Mouse (Mus musculus): ENCODE data around the gene Syne3. TPM values are rescaled to one million over a fixed set of nuclear protein-coding genes. Genes with fewer than 3 reads are reported as not detected.

The Syne3 gene
- polyA plus RNA-seq, 1 experiment from 2014 or later: 0.74 TPM

GRCm38 (mm10) chr12:104933217-104933616 is 76.4 kb downstream of the Syne3 start:
- H3K36me3 ChIP-seq (ENCODE audit: control insufficient read depth, insufficient read depth, low read length): no peaks in the 10 kb centered on the region
- H3K4me1 ChIP-seq (replicated peaks; ENCODE audit: control insufficient read depth, insufficient read depth, low read length): no peaks in the 10 kb centered on the region
- ATAC-seq (ENCODE audit: low read depth): peak; percentile 17; the same call in 1 of the 2 replicates
- no peak overlapping the region for H3K27ac ChIP-seq (ENCODE audit: low read length)
- no peak overlapping the region for H3K9ac ChIP-seq (ENCODE audit: low read length)
- H3K4me2 ChIP-seq (ENCODE audit: low read depth, low read length): no peak overlapping the region
- H3K9me3 ChIP-seq (ENCODE audit: control insufficient read depth, low read length): 0 out of 2 replicates have a peak, but pooled peaks cover 3% of the 10 kb centered on the region
- no peak overlapping the region for H3K4me3 ChIP-seq (ENCODE audit: low read length)
- peaks cover 2% of the 10 kb centered on the region; the same call in 1 of the 2 replicates for H3K27me3 ChIP-seq (ENCODE audit: control insufficient read depth, insufficient read depth, low read depth, low read length)
- 63% methylated on average over 2 of the region's 2 CpGs for WGBS

GRCm38 (mm10) chr12:104925765-104926164 is 83.8 kb downstream of the Syne3 start:
- no peak overlapping the region for H3K9ac ChIP-seq (ENCODE audit: low read length)
- no peak overlapping the region for H3K4me2 ChIP-seq (ENCODE audit: low read depth, low read length)
- no peak for ATAC-seq (ENCODE audit: low read depth)
- peaks cover 5% of the 10 kb centered on the region; the same call in 1 of the 2 replicates for H3K4me1 ChIP-seq (replicated peaks; ENCODE audit: control insufficient read depth, insufficient read depth, low read length)
- 49% methylated on average over 2 of the region's 2 CpGs for WGBS
- H3K36me3 ChIP-seq (ENCODE audit: control insufficient read depth, insufficient read depth, low read length): no peaks in the 10 kb centered on the region
- no peak overlapping the region for H3K4me3 ChIP-seq (ENCODE audit: low read length)
- H3K27me3 ChIP-seq (ENCODE audit: control insufficient read depth, insufficient read depth, low read depth, low read length): no peaks in the 10 kb centered on the region
- H3K9me3 ChIP-seq (ENCODE audit: control insufficient read depth, low read length): no peaks in the 10 kb centered on the region
- no peak overlapping the region for H3K27ac ChIP-seq (ENCODE audit: low read length)

GRCm38 (mm10) chr12:104925035-104925434 is 84.6 kb downstream of the Syne3 start:
- Histone ChIP-seq H3K9ac (ENCODE audit: low read length) (no peak overlapping the region), H3K4me3 (ENCODE audit: low read length) (no peak overlapping the region), H3K4me2 (ENCODE audit: low read depth, low read length) (no peak overlapping the region), H3K27ac (ENCODE audit: low read length) (no peak overlapping the region), H3K27me3 (ENCODE audit: control insufficient read depth, insufficient read depth, low read depth, low read length) (no peaks in the 10 kb centered on the region), H3K9me3 (ENCODE audit: control insufficient read depth, low read length) (no peaks in the 10 kb centered on the region), H3K4me1 (replicated peaks; ENCODE audit: control insufficient read depth, insufficient read depth, low read length) (peaks cover 5% of the 10 kb centered on the region; the same call in 1 of the 2 replicates), H3K36me3 (ENCODE audit: control insufficient read depth, insufficient read depth, low read length) (no peaks in the 10 kb centered on the region)
- ATAC-seq (ENCODE audit: low read depth): no peak
- 88% methylated on average over 5 of the region's 5 CpGs for WGBS

- H3K9me3 ChIP-seq (ENCODE audit: control insufficient read depth, low read length): no peaks in the 10 kb centered on the region
- WGBS: 89% methylated on average over 3 of the region's 3 CpGs
- H3K27ac ChIP-seq (ENCODE audit: low read length): no peak overlapping the region
These were observed 85.1 kb downstream of the Syne3 start for GRCm38 (mm10) chr12:104924546-104924945.

GRCm38 (mm10) chr12:104923948-104924388 is 85.6 kb downstream of the Syne3 start:
- peak; percentile 57; the same call in 1 of the 2 replicates for ATAC-seq (ENCODE audit: low read depth)
- no peaks in the 10 kb centered on the region for H3K27me3 ChIP-seq (ENCODE audit: control insufficient read depth, insufficient read depth, low read depth, low read length)
- H3K27ac ChIP-seq (ENCODE audit: low read length): no peak overlapping the region
- no peak overlapping the region for H3K9ac ChIP-seq (ENCODE audit: low read length)
- H3K4me3 ChIP-seq (ENCODE audit: low read length): no peak overlapping the region
- H3K9me3 ChIP-seq (ENCODE audit: control insufficient read depth, low read length): no peaks in the 10 kb centered on the region
- 19% methylated on average over 19 of the region's 19 CpGs for WGBS
- H3K36me3 ChIP-seq (ENCODE audit: control insufficient read depth, insufficient read depth, low read length): no peaks in the 10 kb centered on the region
- peaks cover 5% of the 10 kb centered on the region; the same call in 1 of the 2 replicates for H3K4me1 ChIP-seq (replicated peaks; ENCODE audit: control insufficient read depth, insufficient read depth, low read length)
- 0 out of 2 replicates have a peak overlapping the region, but pooled peaks have one; percentile 2 for H3K4me2 ChIP-seq (ENCODE audit: low read depth, low read length)

More at GRCm38 (mm10) chr12:104924546-104924945, 85.1 kb downstream of the Syne3 start:
- Histone ChIP-seq H3K9ac (ENCODE audit: low read length) (no peak overlapping the region), H3K27me3 (ENCODE audit: control insufficient read depth, insufficient read depth, low read depth, low read length) (no peaks in the 10 kb centered on the region), H3K4me1 (replicated peaks; ENCODE audit: control insufficient read depth, insufficient read depth, low read length) (peaks cover 5% of the 10 kb centered on the region; the same call in 1 of the 2 replicates), H3K36me3 (ENCODE audit: control insufficient read depth, insufficient read depth, low read length) (no peaks in the 10 kb centered on the region), H3K4me3 (ENCODE audit: low read length) (no peak overlapping the region), H3K4me2 (ENCODE audit: low read depth, low read length) (no peak overlapping the region)
- no peak for ATAC-seq (ENCODE audit: low read depth)

- Histone ChIP-seq H3K27ac (ENCODE audit: low read length) (no peak overlapping the region), H3K4me1 (replicated peaks; ENCODE audit: control insufficient read depth, insufficient read depth, low read length) (peaks cover 5% of the 10 kb centered on the region; the same call in 1 of the 2 replicates), H3K9me3 (ENCODE audit: control insufficient read depth, low read length) (no peaks in the 10 kb centered on the region), H3K9ac (ENCODE audit: low read length) (no peak overlapping the region), H3K4me3 (ENCODE audit: low read length) (no peak overlapping the region), H3K4me2 (ENCODE audit: low read depth, low read length) (no peak overlapping the region), H3K36me3 (ENCODE audit: control insufficient read depth, insufficient read depth, low read length) (no peaks in the 10 kb centered on the region), H3K27me3 (ENCODE audit: control insufficient read depth, insufficient read depth, low read depth, low read length) (no peaks in the 10 kb centered on the region)
- no peak for ATAC-seq (ENCODE audit: low read depth)
- WGBS: 71% methylated on average over 8 of the region's 8 CpGs
These were observed 87.0 kb downstream of the Syne3 start for GRCm38 (mm10) chr12:104922647-104923046.

- WGBS: 77% methylated on average over 7 of the region's 7 CpGs
- Histone ChIP-seq H3K9me3 (ENCODE audit: control insufficient read depth, low read length) (no peaks in the 10 kb centered on the region), H3K4me2 (ENCODE audit: low read depth, low read length) (no peak overlapping the region), H3K36me3 (ENCODE audit: control insufficient read depth, insufficient read depth, low read length) (no peaks in the 10 kb centered on the region), H3K9ac (ENCODE audit: low read length) (no peak overlapping the region), H3K4me1 (replicated peaks; ENCODE audit: control insufficient read depth, insufficient read depth, low read length) (peaks cover 5% of the 10 kb centered on the region; the same call in 1 of the 2 replicates), H3K27ac (ENCODE audit: low read length) (no peak overlapping the region), H3K27me3 (ENCODE audit: control insufficient read depth, insufficient read depth, low read depth, low read length) (no peaks in the 10 kb centered on the region), H3K4me3 (ENCODE audit: low read length) (no peak overlapping the region)
- ATAC-seq (ENCODE audit: low read depth): no peak
These were observed 88.5 kb downstream of the Syne3 start for GRCm38 (mm10) chr12:104921071-104921470.

GRCm38 (mm10) chr12:104919247-104919646 is 90.4 kb downstream of the Syne3 start:
- H3K36me3 ChIP-seq (ENCODE audit: control insufficient read depth, insufficient read depth, low read length): no peaks in the 10 kb centered on the region
- 76% methylated on average over 2 of the region's 2 CpGs for WGBS

GRCm38 (mm10) chr12:104917927-104918326 is 91.7 kb downstream of the Syne3 start:
- Histone ChIP-seq H3K36me3 (ENCODE audit: control insufficient read depth, insufficient read depth, low read length) (no peaks in the 10 kb centered on the region), H3K4me1 (replicated peaks; ENCODE audit: control insufficient read depth, insufficient read depth, low read length) (no peaks in the 10 kb centered on the region), H3K9me3 (ENCODE audit: control insufficient read depth, low read length) (no peaks in the 10 kb centered on the region), H3K27ac (ENCODE audit: low read length) (no peak overlapping the region), H3K4me2 (ENCODE audit: low read depth, low read length) (no peak overlapping the region), H3K27me3 (ENCODE audit: control insufficient read depth, insufficient read depth, low read depth, low read length) (no peaks in the 10 kb centered on the region), H3K4me3 (ENCODE audit: low read length) (no peak overlapping the region), H3K9ac (ENCODE audit: low read length) (no peak overlapping the region)
- no peak for ATAC-seq (ENCODE audit: low read depth)
- WGBS: 92% methylated on average over 2 of the region's 2 CpGs

More at GRCm38 (mm10) chr12:104919247-104919646, 90.4 kb downstream of the Syne3 start:
- H3K27ac ChIP-seq (ENCODE audit: low read length): no peak overlapping the region
- no peak overlapping the region for H3K4me3 ChIP-seq (ENCODE audit: low read length)
- no peak overlapping the region for H3K9ac ChIP-seq (ENCODE audit: low read length)
- no peak for ATAC-seq (ENCODE audit: low read depth)
- no peaks in the 10 kb centered on the region for H3K27me3 ChIP-seq (ENCODE audit: control insufficient read depth, insufficient read depth, low read depth, low read length)
- peaks cover 4% of the 10 kb centered on the region; the same call in 1 of the 2 replicates for H3K4me1 ChIP-seq (replicated peaks; ENCODE audit: control insufficient read depth, insufficient read depth, low read length)
- no peak overlapping the region for H3K4me2 ChIP-seq (ENCODE audit: low read depth, low read length)
- no peaks in the 10 kb centered on the region for H3K9me3 ChIP-seq (ENCODE audit: control insufficient read depth, low read length)

Measured in lung, embryonic 16.5 days (tissue).